Mouse (Mus musculus) urinary bladder, postnatal 4 days (tissue): ENCODE results near the gene Sec16b.

ENCODE experiments used
- DNase-seq, 2 experiments: peaks; one replicate each; pipeline ENCODE4 v3.0.0; 2021 to 2022; ENCODE audit warnings: low spot score in 2 of 2

Gene Sec16b

GRCm38 (mm10) chr1:157558145-157558544 is 51.6 kb downstream of the Sec16b start:
- DNase-seq: no peak

GRCm38 (mm10) chr1:157559986-157560385 is 53.5 kb downstream of the Sec16b start:
- DNase-seq: no peak

GRCm38 (mm10) chr1:157560654-157561386 is 54.3 kb downstream of the Sec16b start:
- DNase-seq: no peak

- no peak for DNase-seq
These were observed 61.3 kb downstream of the Sec16b start for GRCm38 (mm10) chr1:157567819-157568218.

GRCm38 (mm10) chr1:157569263-157570090 is 62.9 kb downstream of the Sec16b start:
- DNase-seq: no peak

- no peak for DNase-seq
These were observed 68.8 kb downstream of the Sec16b start for GRCm38 (mm10) chr1:157575316-157575715.

- DNase-seq: no peak
These were observed 71.8 kb downstream of the Sec16b start for GRCm38 (mm10) chr1:157578336-157578735.

- DNase-seq: no peak
These were observed 80.0 kb downstream of the Sec16b start for GRCm38 (mm10) chr1:157586556-157586955.

GRCm38 (mm10) chr1:157592039-157592438 is 85.5 kb downstream of the Sec16b start:
- no peak for DNase-seq

GRCm38 (mm10) chr1:157594561-157594960 is 88.0 kb downstream of the Sec16b start:
- DNase-seq: no peak

GRCm38 (mm10) chr1:157595165-157595564 is 88.6 kb downstream of the Sec16b start:
- DNase-seq: no peak

- no peak for DNase-seq
These were observed 98.0 kb downstream of the Sec16b start for GRCm38 (mm10) chr1:157604513-157604912.
